Mouse (Mus musculus) neural tube, embryonic 15.5 days (tissue): Measurements from ENCODE around the gene Leo1. TPM values are rescaled to one million over a fixed set of nuclear protein-coding genes. Genes with fewer than 3 reads are reported as not detected.

Experiments
- polyA plus RNA-seq: library from polyadenylated mRNA; unstranded; fragments of >200 nt; fragmentation: Nextera tagmentation; extraction: Ambion mirVana; gene quantifications from 2 replicates; pipeline ENCODE4 v1.2.1, GENCODE M21; 2015

Gene Leo1
- polyA plus RNA-seq, 1 experiment from 2014 or later, result 39.9 TPM

Other genes starting within 250 kb of the Leo1 start
- 0.33 and 0.97 TPM in 2 replicates for gene Myo5c, start 209.5 kb upstream of the Leo1 start, polyA plus RNA-seq
- 85.1 and 97.4 TPM in 2 replicates for gene Gnb5, start 135.2 kb upstream of the Leo1 start, polyA plus RNA-seq
- gene Bcl2l10, start 93.8 kb upstream of the Leo1 start, polyA plus RNA-seq, result not detected in 2 replicates
- 133 and 150 TPM in 2 replicates for gene Mapk6, start 31.5 kb upstream of the Leo1 start, polyA plus RNA-seq
- 68.1 and 77.0 TPM in 2 replicates for gene Tmod3, start 118.1 kb downstream of the Leo1 start, polyA plus RNA-seq
- gene Tmod2, start 169.8 kb downstream of the Leo1 start, polyA plus RNA-seq, result 252 and 283 TPM in 2 replicates
- 33.8 and 39.5 TPM in 2 replicates for gene Lysmd2, start 184.2 kb downstream of the Leo1 start, polyA plus RNA-seq
- gene Scg3, start 242.5 kb downstream of the Leo1 start, polyA plus RNA-seq, result 102 and 123 TPM in 2 replicates